Mouse (Mus musculus) mesoderm, embryonic 11.5 days (tissue): ENCODE results near the gene Nckap5.

Source experiments
- DNase-seq: peaks from one replicate; pipeline ENCODE4 v3.0.0-alpha.2; 2012; ENCODE audit warnings: low read depth, low spot score

The Nckap5 gene

DNA sequence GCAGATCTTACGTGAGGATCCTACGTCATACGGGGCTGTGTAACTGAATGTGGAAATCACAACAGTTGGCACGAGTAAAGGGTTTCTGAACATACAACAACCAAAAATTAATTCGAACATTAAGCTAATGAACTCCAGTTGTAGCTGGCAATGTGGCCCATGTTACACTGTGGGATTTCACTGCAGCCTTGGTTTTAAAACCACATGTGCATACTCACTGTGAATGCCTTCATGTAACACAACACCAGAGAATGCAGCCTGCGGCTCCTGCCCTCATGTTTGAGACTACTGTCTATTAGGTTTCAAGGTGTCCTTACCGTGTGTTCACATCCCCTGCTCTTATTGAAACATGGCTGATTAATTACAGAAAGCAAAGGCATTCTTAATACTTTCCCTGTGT, 269.7 kb downstream of the Nckap5 start:
- peak; percentile 33 for DNase-seq

DNA sequence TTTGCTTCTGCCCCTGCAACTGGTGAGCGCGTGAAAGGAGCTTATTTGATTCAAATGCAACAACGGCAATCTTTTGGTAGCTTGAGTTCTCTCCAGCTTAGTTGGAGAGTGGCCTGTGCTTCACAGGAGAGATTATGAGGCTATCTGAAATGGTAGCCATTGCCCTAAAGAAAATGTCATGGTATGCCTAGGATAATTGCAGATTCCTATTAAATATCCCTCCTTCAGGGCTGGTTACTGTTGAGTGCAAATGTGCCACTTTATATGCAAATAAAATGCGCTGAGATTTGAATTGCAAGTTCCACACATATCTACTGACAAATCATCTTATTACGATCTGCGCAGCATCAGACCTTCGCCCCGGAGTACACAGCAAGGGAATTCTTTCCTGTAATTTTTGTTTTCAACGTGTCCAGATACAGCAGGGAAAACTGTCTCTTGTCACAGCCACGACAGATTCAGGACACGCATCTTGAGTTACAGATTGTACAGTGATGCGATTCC, 272.8 kb downstream of the Nckap5 start:
- no peak for DNase-seq

DNA sequence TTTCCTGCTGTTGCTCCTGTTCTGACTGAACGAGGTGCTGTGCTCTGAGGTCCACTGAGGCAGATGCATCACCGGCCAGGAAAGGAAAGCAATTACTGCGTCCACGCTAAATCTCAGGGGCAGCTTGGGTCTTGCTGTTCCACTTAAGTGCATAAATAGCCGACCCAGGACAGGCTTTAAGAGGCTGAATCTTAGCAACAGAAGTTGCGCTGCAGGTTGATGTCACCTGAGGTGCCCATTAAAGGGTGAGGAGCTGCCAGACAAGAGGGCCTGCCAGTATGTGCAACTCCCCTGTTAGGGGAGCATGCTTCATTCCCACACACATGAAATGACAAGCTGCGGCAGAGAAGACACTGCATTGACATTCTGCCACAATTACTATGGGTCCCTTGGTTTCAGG, 282.6 kb downstream of the Nckap5 start:
- no peak for DNase-seq

DNA sequence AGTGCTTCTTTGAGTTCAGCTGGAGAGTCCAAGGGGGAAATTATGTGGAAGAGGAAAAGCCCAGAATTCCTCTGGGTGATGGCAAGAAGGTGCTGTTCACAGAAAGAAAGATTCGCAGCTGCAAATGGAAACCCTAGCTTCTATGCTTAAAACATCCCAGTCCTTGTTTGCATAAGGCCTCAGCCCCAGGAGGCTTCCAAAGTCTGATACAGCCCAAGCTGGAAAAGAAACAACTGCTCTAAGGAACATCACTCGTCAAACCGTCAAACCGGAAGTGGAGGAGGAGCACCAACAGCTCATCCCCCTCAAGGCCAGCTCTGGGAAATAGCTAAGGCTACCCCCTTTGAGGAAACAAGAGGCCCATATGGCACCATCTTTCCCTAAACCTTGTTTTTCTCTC, 286.1 kb downstream of the Nckap5 start:
- DNase-seq = no peak

DNA sequence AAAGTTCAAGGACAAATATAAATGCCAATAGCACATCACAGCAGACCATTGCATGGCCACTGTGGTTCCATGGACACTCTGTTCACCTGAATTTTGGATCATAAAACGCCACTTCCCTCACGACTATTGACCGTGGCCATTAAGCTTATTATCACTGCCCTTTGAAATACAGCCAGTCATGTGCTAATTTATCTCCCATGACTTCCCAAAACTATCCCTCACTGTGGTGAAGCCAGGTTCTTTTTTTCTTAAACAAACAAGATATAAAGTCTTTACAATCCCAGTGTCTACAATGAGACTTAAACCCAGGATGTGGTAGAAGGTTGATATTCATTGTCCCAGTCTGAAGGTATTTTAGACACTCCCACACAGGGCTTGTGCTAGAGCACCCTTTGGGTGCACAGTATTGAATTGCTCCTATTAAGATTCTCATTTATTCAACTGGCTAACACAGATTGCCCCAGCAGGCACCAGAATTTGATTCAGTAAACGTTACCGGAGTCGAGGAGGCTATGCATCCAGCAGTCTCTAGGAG, 293.3 kb downstream of the Nckap5 start:
- no peak for DNase-seq

DNA sequence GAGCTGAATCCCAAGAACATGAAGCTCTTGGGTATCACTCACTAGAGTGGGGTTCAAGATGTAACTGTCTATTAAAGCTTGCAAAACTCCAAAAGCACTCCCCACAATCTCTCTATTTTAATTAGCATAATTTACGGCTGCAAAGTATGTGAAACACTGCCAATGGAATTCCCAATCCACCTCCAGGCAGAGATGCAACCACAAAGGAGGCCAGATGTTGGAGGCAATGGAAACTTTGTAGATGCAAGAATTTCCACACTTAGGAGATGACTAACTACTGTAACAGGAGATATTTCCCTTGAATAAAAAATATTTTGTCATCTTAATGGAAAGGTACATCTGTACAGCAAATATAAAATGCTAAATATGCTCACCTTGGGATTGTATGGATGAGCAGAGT, 295.1 kb downstream of the Nckap5 start:
- DNase-seq = no peak

DNA sequence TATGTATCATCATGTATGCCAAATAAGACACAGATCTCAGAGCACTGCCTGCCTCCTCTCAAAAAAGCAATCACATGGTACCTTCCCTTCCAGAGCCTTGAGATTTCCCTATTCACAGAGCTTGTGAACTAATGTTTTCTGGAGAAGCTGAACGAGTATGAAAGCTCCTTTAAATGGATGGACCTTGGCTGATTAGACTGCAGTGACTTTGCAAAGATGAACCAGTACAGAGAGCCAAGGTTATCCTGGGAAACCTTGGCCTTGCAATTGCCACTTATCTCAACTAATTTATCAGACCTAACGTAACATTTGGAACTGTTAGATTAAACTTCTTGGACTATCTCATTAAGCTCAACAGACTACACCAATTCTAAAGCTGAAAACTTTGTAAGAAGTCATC, 296.6 kb downstream of the Nckap5 start:
- no peak for DNase-seq

DNA sequence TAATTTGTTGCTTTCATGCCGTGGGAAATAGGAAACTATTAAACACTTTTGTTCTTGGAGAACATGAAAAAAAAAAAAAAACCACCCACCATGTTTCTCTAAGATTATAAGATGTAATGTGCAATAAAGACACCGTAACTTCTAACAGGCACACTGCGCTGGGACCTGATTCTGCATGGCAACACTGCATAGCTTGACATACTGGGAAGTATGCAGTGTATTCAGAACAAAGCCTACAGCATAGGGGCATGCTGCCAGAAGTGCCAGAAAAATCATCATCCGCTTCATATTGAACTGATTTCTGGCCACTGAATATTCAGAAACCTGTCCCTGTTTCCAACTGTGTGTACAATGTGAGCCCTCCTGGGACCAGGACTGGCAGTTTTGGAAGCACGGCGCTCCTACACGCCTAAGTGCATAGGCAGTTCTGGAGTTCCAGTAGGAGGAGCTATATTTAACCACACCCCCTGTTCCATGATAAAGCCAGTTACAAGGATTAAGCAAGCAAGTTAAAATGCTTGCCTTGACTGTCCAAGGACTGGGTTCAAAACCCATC, 302.5 kb downstream of the Nckap5 start:
- DNase-seq = no peak

DNA sequence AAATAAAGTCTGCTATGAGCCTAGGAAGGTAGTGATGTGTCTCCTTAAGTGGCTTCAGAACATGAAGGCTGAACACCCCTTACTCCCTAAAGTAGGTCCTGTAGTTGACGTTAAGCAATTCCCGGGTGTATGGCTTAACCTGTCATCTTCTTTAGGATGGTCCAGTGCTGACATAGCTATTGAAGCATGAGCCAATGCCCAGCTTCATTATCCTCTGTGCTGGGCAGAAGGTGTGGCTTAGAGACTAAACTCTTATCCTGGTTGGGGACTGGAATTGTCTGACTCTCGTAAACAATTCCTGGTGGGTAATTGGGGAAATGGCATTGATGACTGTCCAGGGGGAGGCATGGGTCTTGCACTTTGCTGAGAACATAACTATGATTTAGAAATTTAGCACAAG, 312.5 kb downstream of the Nckap5 start:
- DNase-seq = no peak

DNA sequence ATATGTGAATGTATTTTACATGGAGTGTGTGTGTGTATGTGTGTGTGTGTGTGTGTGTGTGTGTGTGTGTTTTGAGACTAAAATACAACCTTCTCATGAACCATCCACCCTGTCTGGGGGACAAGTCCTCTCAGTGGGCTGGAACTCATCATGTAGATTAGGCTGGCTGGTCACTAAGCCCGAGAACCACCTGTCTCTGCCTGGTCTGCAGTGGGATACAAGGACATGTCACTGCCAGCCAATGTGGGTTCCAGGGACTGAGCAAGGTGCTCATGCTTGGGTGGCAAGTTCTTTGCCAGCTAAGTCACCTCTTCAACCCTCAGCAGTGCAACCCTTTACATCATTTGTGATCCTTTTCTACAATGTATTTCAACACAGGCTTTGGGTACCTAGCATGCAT, 313.2 kb downstream of the Nckap5 start:
- no peak for DNase-seq

DNA sequence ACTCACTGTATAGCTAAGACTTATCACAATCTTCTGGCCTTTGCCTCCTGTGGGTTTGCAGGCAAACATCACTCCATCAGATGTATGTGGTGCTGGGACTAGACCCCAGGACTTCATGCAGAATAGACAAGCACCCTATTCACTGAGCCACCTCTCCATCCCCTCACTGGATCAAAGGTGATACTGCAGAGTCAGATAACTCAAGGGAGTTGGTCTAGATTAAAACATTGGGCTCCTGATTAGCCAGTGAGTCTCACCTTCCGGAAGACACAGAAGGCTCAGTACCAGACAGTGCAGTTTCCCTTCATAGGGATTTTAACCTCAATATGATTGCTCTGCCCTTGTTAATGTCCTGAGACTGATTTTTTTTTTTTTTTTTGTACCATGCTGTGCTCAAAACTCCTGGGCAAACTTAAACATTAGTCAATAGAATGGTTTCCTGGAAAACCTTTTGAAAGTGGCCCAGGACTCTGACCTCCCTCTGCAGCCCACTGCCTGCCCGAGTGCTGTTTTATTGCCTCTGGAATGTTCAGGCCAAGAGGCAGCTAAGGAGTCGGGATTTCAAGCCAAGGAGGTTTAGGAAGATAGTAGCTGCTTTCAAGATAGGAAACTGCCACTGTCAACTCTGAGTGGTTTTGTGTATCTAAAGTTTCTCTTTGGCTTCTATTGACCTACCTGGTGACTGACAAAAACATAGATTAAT, 315.4 kb downstream of the Nckap5 start:
- no peak for DNase-seq

DNA sequence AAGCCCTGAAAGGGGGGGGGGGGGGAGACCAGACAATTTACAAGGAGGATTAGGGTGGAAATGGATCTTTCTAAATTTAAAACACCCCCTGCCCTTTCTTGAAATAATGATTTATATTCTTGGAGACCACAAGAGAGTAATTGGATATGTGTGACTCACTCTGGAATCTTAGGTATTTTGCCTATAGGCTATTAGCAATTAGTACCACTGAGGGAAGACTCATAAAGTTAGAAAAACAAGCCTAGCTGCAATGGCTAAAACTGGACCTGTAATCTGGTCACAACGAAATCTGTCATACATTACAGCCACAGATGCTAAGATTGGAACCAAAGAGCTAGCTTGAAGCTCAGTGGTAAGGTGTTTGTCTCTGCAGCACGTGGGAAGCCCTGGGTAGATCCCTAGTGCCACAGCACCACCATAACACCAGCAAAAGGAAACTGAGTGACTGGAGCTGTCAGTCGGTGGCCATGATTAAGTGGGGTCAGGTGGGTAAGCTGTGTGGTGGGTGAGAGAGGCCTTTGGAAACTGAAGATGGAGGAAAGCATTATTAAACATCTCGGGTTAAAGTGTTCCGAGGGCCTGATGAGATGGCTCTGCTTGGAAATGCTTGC, 318.7 kb downstream of the Nckap5 start:
- peak; percentile 57 for DNase-seq

DNA sequence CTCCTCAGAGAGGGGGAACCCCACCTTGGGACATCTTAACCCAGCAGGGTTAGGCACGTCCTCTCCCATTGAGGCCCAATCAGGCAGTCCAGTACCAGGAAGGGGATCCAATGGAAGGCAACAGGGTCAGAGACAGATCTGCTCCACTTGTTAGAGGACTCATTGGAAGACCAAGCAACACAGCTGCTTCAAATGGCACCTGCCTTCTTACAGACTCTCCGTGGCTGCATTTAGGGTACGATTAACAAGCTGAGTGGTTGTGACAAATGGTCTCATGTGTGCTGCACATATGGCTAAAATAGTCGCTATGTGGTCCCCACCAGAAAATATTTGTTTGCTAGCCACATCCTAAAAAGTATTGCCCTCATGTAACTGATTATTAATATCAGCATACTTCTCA, 325.9 kb downstream of the Nckap5 start:
- DNase-seq = no peak

DNA sequence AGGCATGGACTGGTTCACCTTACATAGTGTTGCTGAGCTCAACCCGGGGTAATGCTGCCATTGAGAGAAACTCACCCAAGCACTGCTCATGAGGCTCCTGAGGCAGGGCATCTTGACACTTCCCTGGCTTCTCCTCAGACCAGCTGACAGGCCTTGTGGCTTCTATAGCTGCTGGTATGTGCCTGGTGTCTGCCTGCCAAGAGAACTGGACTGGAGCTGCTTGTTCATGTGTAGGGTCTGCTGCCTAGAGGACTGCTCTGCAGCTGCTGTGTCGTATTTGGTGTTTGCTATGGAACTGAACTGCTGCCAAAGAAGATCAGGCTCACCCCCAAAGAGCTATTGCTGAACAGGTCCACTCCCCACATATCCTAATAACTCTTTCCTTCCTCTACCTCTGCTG, 327.9 kb downstream of the Nckap5 start:
- DNase-seq = no peak

DNA sequence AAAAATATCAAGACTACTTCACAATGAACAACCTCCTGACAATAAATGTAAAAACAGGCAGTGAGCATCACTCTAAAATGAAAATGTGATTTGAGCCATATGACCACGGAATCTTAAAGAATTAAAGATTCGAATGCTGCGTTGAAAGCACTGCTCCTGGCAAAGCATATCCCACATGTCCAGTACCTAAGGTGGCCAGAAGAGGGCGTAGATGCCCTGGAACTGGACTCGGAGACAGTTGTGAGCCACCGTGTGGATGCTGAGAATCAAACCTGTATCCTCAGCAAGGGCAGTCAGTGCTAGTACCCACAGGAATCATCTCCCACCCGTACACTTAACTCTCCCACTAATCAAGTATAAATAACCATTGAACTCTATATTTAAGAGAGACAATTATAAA, 333.9 kb downstream of the Nckap5 start:
- no peak for DNase-seq

DNA sequence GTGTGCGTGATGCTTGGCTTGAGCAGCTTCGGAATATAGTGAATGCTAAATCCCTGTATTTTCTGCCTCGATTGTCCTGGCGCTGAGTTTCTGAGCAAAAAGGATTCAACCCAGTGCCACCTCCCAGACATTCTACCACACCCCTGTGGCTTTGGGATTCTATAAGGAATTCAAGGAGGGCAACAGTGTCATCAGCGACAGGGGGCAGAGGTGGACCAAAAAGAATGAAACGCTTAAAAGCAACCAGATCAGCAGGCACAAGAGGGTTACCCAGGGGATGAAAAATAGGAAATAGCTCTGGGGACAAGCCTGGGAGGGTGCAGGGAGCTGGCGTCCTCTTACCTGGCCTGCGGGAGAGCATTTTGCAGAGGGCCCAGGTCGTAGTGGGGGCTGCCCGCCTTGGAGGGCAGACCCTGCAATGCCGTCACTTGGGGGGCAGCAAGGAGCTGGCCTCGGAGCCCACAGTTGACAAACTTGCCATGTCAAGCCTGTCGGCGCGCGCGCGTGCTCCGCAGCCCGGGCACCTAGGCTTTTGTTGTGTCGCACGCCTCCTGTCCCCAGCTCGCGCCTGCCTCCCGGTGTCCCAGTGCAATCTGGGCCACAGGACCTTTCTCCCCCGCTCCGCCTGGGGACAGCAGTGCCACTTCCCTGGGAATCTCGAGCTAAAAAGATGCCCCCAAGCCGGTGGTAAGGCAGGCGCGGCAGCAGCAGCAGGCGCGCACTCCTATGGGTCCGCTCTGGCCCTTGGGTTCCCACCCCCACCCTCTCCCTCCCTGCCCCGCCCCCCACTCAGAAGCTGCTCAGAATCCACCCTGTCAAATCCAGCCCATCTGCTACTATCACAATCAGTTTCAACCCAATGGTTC, 338.2 kb downstream of the Nckap5 start:
- DNase-seq = peak; percentile 40

DNA sequence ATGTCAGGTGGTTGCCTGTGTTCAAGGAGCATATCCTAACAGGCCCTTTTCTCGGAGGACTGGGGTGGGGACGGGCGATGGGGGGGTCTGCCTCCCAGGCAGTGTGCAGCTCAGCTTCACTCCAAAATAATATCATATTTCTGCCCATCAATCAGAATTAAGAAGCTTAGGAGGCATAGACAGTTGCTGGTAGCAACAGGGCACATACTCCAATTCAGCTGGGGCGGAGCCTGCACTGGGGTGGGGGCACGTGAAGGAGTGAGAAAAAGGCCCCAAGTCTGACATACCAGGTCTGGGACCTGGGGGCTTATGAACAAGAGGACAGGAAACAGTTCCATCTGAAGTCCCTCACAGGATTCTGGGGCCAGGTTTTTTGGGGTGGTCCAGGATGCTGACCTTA, 339.2 kb downstream of the Nckap5 start:
- no peak for DNase-seq

DNA sequence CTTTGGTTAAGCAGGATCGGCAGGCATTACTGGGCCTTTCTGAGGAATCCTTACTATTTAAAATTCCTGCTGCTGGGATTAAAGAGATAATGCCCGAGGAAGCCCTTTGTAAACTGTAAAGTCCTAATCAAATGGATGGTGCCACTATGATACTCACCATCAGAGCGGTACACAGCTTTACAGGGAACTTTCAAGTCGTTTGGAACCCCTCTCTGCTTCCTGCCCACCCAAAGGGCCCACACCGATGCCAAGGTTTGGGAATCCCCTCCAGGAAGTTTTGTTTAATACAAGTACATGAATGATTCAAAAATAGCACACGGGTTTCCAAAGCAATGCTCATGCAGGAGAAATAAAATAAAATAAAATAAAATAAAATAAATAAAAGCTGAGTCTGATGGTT, 340.3 kb downstream of the Nckap5 start:
- DNase-seq = no peak

DNA sequence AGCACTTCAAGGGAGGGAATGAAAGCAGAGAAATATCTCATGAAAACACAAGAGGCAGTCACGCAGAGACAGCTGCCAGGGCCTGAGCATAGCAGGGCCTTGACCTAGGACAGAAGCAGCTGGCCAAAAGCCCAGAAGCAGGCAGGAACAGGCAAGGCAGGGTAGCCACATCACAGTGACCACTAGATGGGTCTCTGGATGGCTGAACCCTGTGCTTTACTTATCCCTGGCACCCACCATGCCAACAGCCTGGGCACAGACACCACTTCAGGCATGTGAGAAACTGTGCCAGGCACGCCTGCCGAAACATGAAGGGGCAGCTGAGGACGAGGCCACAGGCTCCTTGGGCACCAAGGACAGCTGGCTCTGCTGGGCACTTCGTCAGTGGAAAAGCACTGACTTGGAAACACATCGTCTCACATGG, 345.9 kb downstream of the Nckap5 start:
- DNase-seq = no peak

DNA sequence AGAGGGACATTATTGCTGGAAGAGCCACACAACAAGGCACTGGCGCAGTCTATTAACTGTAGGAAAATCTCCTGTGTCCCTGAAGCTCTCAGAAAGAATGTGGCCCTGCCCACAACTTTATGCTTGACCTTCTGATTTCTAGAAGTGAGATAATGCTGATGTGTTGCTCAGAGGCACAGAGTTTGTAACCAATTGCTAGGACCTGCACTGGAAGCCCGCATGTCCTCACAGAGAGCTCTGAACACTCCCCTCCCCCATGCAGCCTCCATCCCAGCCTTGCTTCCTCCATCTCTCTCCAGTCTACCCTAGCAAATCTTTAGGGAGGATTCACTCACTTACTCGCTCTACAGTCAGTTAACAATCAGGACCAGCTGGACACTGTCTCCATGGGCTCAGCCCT, 346.9 kb downstream of the Nckap5 start:
- DNase-seq = no peak

DNA sequence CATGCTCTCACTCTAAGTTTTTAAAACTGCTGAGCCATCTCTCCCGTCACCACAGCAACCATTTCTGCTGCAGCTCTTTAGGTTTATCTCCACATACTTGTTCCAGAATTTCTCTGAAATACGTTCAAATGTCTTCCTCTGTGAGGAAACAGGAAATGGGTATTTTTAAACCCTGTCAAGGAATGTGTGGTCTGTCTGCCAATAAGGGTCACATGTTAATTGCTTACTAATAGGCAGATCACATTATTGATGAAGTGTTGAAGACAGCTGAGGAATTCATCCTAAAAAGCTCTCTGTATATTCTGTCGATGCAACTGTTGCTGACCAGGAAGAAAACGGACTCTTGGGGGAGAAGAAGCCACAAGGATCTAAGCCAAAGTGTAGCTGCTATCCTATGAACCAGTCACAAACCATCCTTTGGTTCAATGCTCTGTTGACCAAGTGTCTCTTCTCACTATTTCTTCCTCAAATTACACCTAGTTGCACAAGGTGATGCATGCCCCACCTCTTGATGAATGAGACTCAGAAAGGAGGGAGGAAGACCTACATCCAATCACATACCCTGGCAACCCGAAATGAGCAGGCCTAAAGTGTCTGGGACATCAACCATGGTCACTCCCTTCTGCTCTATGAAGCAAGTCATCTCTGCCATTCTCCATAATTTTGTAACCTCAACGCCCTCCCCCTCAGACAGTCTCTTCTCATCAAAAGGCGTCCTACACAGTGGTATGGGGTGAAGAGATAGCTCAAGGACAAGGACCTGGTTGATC, 349.0 kb downstream of the Nckap5 start:
- no peak for DNase-seq
